Comparison of ENCODE assay signal across 9 mouse cellular contexts in genomic region chr4:138882179-138882578, GRCm38 (mm10). TPM values are rescaled to one million over a fixed set of nuclear protein-coding genes. Genes with fewer than 3 reads are reported as not detected.
DNase-seq lines count a peak whose midpoint lies in the region; ATAC-seq lines count a peak whose summit lies in the region.
"Had no signal": no experiment of that assay in that cellular context is flagged by ENCODE, and none has a peak within 500 bp of the region (broad histone marks: within the 10 kb centered on the region; RNA-seq: fewer than 3 reads in every experiment).

No protein-coding gene starts in this region.

- H3K27ac ChIP-seq in forebrain, embryonic 12.5 days: no peak overlapping the region
- H3K27ac ChIP-seq in lung, embryonic 15.5 days: no peak overlapping the region
- no peak overlapping the region for H3K27ac ChIP-seq in stomach, embryonic 14.5 days (ENCODE audit: low read length)

- peak overlapping the region; percentile 21; the same call in 1 of the 2 replicates for H3K9ac ChIP-seq in forebrain, embryonic 12.5 days
- peak overlapping the region; percentile 24; the same call in 1 of the 2 replicates for H3K9ac ChIP-seq in lung, embryonic 15.5 days
- no peak overlapping the region for H3K9ac ChIP-seq in stomach, embryonic 14.5 days (replicated peaks; ENCODE audit: low read depth, low read length)

- 9% methylated on average over 15 of the region's 16 CpGs for WGBS in forebrain, embryonic 12.5 days
- WGBS in lung, embryonic 15.5 days: 11% methylated on average over 16 of the region's 16 CpGs
- 11% methylated on average over 16 of the region's 16 CpGs for WGBS in stomach, embryonic 14.5 days

- H3K4me3 ChIP-seq in forebrain, embryonic 12.5 days (replicated peaks): peak overlapping the region; percentile 11
- H3K4me3 ChIP-seq in lung, embryonic 15.5 days: no peak overlapping the region
- no peak overlapping the region for H3K4me3 ChIP-seq in stomach, embryonic 14.5 days (ENCODE audit: low read depth, low read length)

- DNase-seq in lung, adult 18-20 months: peak; percentile 38 to 60
- DNase-seq in lung, postnatal 14 days: no peak
- DNase-seq in urinary bladder, postnatal 25 days (ENCODE audit: low spot score): no peak
- no peak for DNase-seq in thymus, postnatal 25 days

- no peaks in the 10 kb centered on the region for H3K36me3 ChIP-seq in forebrain, embryonic 12.5 days (replicated peaks)
- H3K36me3 ChIP-seq in lung, embryonic 15.5 days: no peaks in the 10 kb centered on the region
- H3K36me3 ChIP-seq in stomach, embryonic 14.5 days (ENCODE audit: control insufficient read depth, insufficient read depth, low read length): no peaks in the 10 kb centered on the region

- peaks cover 9% of the 10 kb centered on the region for H3K4me1 ChIP-seq in forebrain, embryonic 12.5 days
- 0 out of 2 replicates have a peak, but pooled peaks cover 4% of the 10 kb centered on the region for H3K4me1 ChIP-seq in lung, embryonic 15.5 days
- no peaks in the 10 kb centered on the region for H3K4me1 ChIP-seq in stomach, embryonic 14.5 days (ENCODE audit: control insufficient read depth, insufficient read depth, low read length)

- peak; percentile 53; the same call in 1 of the 2 replicates for ATAC-seq in forebrain, embryonic 12.5 days (ENCODE audit: low FRiP score)
- ATAC-seq in lung, embryonic 15.5 days (ENCODE audit: borderline replicate concordance, extremely low read depth, low FRiP score, low TSS enrichment): 0 out of 2 replicates have a peak, but pooled peaks have one; percentile 56
- no peak for ATAC-seq in stomach, embryonic 14.5 days (ENCODE audit: insufficient number of reproducible peaks, insufficient read depth, low FRiP score, low read depth)
- ATAC-seq in inflammation-experienced regulatory T-cells, adult 6 months: no peak

- peak overlapping the region; percentile 36 for H3K4me2 ChIP-seq in forebrain, embryonic 12.5 days
- peak overlapping the region; percentile 42 for H3K4me2 ChIP-seq in lung, embryonic 15.5 days
- peak overlapping the region; percentile 36 for H3K4me2 ChIP-seq in stomach, embryonic 14.5 days (replicated peaks; ENCODE audit: low read depth, low read length)

- peaks cover 19% of the 10 kb centered on the region; the same call in 1 of the 2 replicates for H3K27me3 ChIP-seq in forebrain, embryonic 12.5 days
- peaks cover 5% of the 10 kb centered on the region; the same call in 1 of the 2 replicates for H3K27me3 ChIP-seq in lung, embryonic 15.5 days
- no peaks in the 10 kb centered on the region for H3K27me3 ChIP-seq in stomach, embryonic 14.5 days (ENCODE audit: control insufficient read depth, insufficient read depth, low read length)

- no peaks in the 10 kb centered on the region for H3K9me3 ChIP-seq in forebrain, embryonic 12.5 days
- no peaks in the 10 kb centered on the region for H3K9me3 ChIP-seq in lung, embryonic 15.5 days
- H3K9me3 ChIP-seq in stomach, embryonic 14.5 days (ENCODE audit: control insufficient read depth, low read depth, low read length): no peaks in the 10 kb centered on the region

RNA-seq across cellular contexts. Expression of gene Pla2g2e, which starts 4.4 kb away (rescaled TPM):
- not detected in 2 replicates for polyA plus RNA-seq in forebrain, embryonic 12.5 days (2016; fragmentation: Nextera tagmentation; extraction: Ambion mirVana)
- polyA plus RNA-seq in lung, embryonic 15.5 days (2015; fragmentation: Nextera tagmentation; extraction: Ambion mirVana): not detected in 2 replicates
- polyA plus RNA-seq in stomach, embryonic 14.5 days (2014; fragmentation: Nextera tagmentation; extraction: Ambion mirVana): not detected in 2 replicates
- polyA plus RNA-seq in inflammation-experienced regulatory T-cells, adult 6 months (2017; shearing (Covaris generic)): not detected

RNA-seq across cellular contexts. Expression of gene Gm13030, which starts 8.4 kb away (rescaled TPM):
- not detected in 2 replicates for polyA plus RNA-seq in forebrain, embryonic 12.5 days (2016; fragmentation: Nextera tagmentation; extraction: Ambion mirVana)
- not detected in 2 replicates for polyA plus RNA-seq in lung, embryonic 15.5 days (2015; fragmentation: Nextera tagmentation; extraction: Ambion mirVana)
- polyA plus RNA-seq in stomach, embryonic 14.5 days (2014; fragmentation: Nextera tagmentation; extraction: Ambion mirVana): not detected in 2 replicates
- not detected for polyA plus RNA-seq in inflammation-experienced regulatory T-cells, adult 6 months (2017; shearing (Covaris generic))
- polyA plus RNA-seq: spleen, adult 2 months had no signal

RNA-seq across cellular contexts. Expression of gene Pla2g5, which starts 18.9 kb away (rescaled TPM):
- 0.23 and 0.24 TPM in 2 replicates for polyA plus RNA-seq in forebrain, embryonic 12.5 days (2016; fragmentation: Nextera tagmentation; extraction: Ambion mirVana)
- polyA plus RNA-seq in lung, embryonic 15.5 days (2015; fragmentation: Nextera tagmentation; extraction: Ambion mirVana): 0.44 and 0.50 TPM in 2 replicates
- 0.17 and 0.32 TPM in 2 replicates for polyA plus RNA-seq in stomach, embryonic 14.5 days (2014; fragmentation: Nextera tagmentation; extraction: Ambion mirVana)
- polyA plus RNA-seq in inflammation-experienced regulatory T-cells, adult 6 months (2017; shearing (Covaris generic)): not detected

RNA-seq across cellular contexts. Expression of gene Otud3, which starts 31.6 kb away (rescaled TPM):
- polyA plus RNA-seq in forebrain, embryonic 12.5 days (2016; fragmentation: Nextera tagmentation; extraction: Ambion mirVana): 3.5 and 4.0 TPM in 2 replicates
- polyA plus RNA-seq in lung, embryonic 15.5 days (2015; fragmentation: Nextera tagmentation; extraction: Ambion mirVana): 3.7 TPM in 2 replicates
- polyA plus RNA-seq in stomach, embryonic 14.5 days (2014; fragmentation: Nextera tagmentation; extraction: Ambion mirVana): 3.0 and 3.2 TPM in 2 replicates
- polyA plus RNA-seq in inflammation-experienced regulatory T-cells, adult 6 months (2017; shearing (Covaris generic)): under 1 TPM in 2 of 3 experiments, not detected in 1; 0.29 to 0.54 TPM

Comparison
In these comparisons a context has a peak if more than half of its experiments do, and no peak if none do; other contexts are left out.
1. DNase-seq: peak in lung, adult 18-20 months (2 of 2); none in lung, postnatal 14 days (single experiment), urinary bladder, postnatal 25 days (single experiment) and thymus, postnatal 25 days (single experiment).
2. ATAC-seq: peak in forebrain, embryonic 12.5 days (single experiment) and lung, embryonic 15.5 days (single experiment); none in stomach, embryonic 14.5 days (single experiment) and inflammation-experienced regulatory T-cells, adult 6 months (single experiment).
3. Peak in every context shown above with its lines, with median percentiles within 50 percentile points of each other: H3K4me2 ChIP-seq.